Mouse (Mus musculus): ENCODE data around the gene Spaar.

DNA sequence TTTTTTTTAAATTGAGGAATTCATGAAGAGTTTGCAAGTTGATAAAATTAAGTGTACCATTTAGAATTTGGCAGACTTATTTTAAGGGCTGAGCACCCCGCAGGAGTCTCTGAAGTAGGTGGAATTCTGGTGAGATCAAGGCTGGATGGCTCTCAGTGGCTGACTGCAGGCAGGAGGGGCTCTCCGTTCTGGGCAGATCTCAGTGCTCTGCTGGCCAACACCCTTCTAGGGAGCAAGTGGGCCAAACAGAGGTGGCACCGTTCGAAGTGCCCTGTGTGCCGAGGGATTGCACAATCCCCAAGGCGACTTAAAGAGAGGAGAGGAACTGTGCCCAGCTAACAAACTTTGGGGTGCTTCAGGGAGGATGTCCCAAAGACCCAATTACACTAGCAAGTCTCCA is 20.0 kb upstream of the Spaar start, which contains the start of gene Olfr71:
- TF ChIP-seq POLR2A (IDR thresholded peaks at IDR 0.05; ENCODE audit: control insufficient read depth, low read depth, low read length) (no peak), CTCF (IDR thresholded peaks at IDR 0.05; ENCODE audit: control insufficient read depth, insufficient read depth, insufficient replicate concordance, low read depth, low read length) (no peak)
